Mouse (Mus musculus): Measurements from ENCODE around the gene Macf1. TPM values are rescaled to one million over a fixed set of nuclear protein-coding genes. Genes with fewer than 3 reads are reported as not detected.

The Macf1 gene
- polyA plus RNA-seq, 1 experiment: 22.3 TPM

DNA sequence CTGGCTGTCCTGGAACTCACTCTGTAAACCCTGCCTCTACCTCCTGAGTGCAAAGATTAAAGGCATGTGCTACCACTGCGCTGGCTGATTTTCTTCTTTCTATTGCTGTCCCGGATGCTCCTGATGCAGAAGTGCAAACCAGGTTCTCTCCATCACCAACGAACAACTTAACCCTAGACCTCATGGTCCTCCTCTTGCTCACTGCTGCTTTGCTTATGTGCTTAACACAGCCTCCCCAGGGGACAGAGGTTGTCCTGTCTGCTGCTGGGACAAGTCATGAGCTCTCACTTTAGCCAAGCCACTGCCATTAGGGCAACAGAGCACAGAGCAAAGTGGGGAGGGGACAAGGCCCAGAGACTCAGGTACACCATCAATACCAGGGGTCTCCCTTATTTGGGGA, 369.7 kb downstream of the Macf1 start:
- H3K36me3 ChIP-seq (ENCODE audit: control insufficient read depth, insufficient read depth, low read length): no peaks in the 10 kb centered on the region
- no peaks in the 10 kb centered on the region for H3K4me1 ChIP-seq (ENCODE audit: control insufficient read depth, insufficient read depth, insufficient read length, low read length)
- no peaks in the 10 kb centered on the region for H3K27me3 ChIP-seq (ENCODE audit: control insufficient read depth, insufficient read depth, low read length)
- no peak overlapping the region for H3K4me3 ChIP-seq (ENCODE audit: low read depth, low read length)
- TF ChIP-seq CTCF (IDR thresholded peaks at IDR 0.05; ENCODE audit: extremely low read depth, insufficient read length, insufficient replicate concordance, low read depth, low read length): no peak
- no peak for TF ChIP-seq POLR2A (IDR thresholded peaks at IDR 0.05; ENCODE audit: low read depth, low read length)
- WGBS: 79% methylated on average over 3 of the region's 3 CpGs
- no peak overlapping the region for H3K27ac ChIP-seq (ENCODE audit: insufficient read depth, low read depth, low read length)

DNA sequence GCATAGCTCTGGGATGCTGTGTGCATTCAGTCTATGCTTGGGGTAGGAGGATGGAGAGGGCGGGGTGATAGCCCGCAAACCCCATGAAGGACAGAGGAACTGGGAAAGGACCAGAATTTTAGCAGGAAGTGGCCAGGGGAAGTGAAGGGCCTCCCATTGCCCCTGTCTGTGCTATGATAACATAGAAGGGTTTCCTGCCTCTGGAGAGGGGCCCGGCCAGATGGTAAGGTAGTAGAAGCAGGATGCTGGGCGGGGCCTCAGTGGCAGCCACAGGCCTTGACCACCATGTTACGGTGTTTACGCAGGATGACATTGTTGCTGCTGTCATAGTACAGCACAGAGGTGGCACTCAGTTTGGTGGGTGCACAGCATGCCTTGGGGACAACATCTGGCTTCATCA, 371.1 kb downstream of the Macf1 start:
- WGBS: 81% methylated on average over 6 of the region's 6 CpGs
- Histone ChIP-seq H3K4me3 (ENCODE audit: low read depth, low read length) (no peak overlapping the region), H3K27me3 (ENCODE audit: control insufficient read depth, insufficient read depth, low read length) (no peaks in the 10 kb centered on the region), H3K36me3 (ENCODE audit: control insufficient read depth, insufficient read depth, low read length) (no peaks in the 10 kb centered on the region), H3K4me1 (ENCODE audit: control insufficient read depth, insufficient read depth, insufficient read length, low read length) (no peaks in the 10 kb centered on the region), H3K27ac (ENCODE audit: insufficient read depth, low read depth, low read length) (no peak overlapping the region)
- no peak for TF ChIP-seq CTCF (IDR thresholded peaks at IDR 0.05; ENCODE audit: extremely low read depth, insufficient read length, insufficient replicate concordance, low read depth, low read length)

DNA sequence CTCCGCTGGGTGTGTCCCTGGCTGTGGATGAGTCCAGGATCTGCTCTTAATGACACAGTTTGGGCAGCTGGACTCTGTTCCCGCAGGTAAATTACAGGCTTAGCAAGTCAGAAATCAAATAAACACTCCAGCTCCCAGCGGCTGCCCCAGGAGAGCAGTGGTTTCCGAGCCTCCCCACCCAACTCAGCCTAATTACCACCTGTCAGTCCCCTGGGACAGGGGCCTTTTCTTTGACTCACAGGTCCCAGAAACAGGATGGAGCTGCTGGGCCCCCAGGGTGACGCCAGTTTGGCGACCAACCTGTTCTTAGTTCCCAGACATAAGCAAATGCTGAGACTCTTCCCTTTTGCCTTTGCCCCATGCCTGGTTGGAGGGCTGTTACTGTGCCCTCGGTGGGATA, 372.3 kb downstream of the Macf1 start:
- Histone ChIP-seq H3K27me3 (ENCODE audit: control insufficient read depth, insufficient read depth, low read length) (no peaks in the 10 kb centered on the region), H3K36me3 (ENCODE audit: control insufficient read depth, insufficient read depth, low read length) (no peaks in the 10 kb centered on the region), H3K4me3 (ENCODE audit: low read depth, low read length) (no peak overlapping the region), H3K27ac (ENCODE audit: insufficient read depth, low read depth, low read length) (no peak overlapping the region), H3K4me1 (ENCODE audit: control insufficient read depth, insufficient read depth, insufficient read length, low read length) (no peaks in the 10 kb centered on the region)
- TF ChIP-seq CTCF (IDR thresholded peaks at IDR 0.05; ENCODE audit: extremely low read depth, insufficient read length, insufficient replicate concordance, low read depth, low read length): no peak
- no peak for TF ChIP-seq POLR2A (IDR thresholded peaks at IDR 0.05; ENCODE audit: low read depth, low read length)
- WGBS: 58% methylated on average over 7 of the region's 7 CpGs

DNA sequence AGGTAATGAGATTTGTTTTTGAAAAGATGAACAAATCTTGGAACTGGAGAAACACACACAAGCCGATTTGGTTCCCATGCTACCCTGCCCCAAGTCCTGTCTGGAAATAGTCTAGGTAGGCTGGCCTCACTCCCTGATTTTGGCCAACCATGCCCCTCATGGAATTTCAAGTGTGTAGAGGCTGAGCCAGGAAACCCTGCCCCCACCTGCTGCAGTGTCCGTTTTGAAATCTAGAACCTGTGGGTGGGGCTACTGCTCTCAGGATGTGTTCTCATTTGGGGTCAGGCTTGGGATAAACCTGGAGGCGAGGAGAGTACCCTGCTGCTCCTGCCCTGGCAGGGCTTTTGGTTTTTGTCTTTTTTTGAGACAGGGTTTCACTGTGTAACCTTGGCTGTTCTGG, 375.9 kb downstream of the Macf1 start:
- no peak overlapping the region for H3K4me3 ChIP-seq (ENCODE audit: low read depth, low read length)
- TF ChIP-seq POLR2A (IDR thresholded peaks at IDR 0.05; ENCODE audit: low read depth, low read length) (no peak), CTCF (IDR thresholded peaks at IDR 0.05; ENCODE audit: extremely low read depth, insufficient read length, insufficient replicate concordance, low read depth, low read length) (no peak)
- no peaks in the 10 kb centered on the region for H3K27me3 ChIP-seq (ENCODE audit: control insufficient read depth, insufficient read depth, low read length)
- H3K4me1 ChIP-seq (ENCODE audit: control insufficient read depth, insufficient read depth, insufficient read length, low read length): no peaks in the 10 kb centered on the region
- no peak overlapping the region for H3K27ac ChIP-seq (ENCODE audit: insufficient read depth, low read depth, low read length)
- no peaks in the 10 kb centered on the region for H3K36me3 ChIP-seq (ENCODE audit: control insufficient read depth, insufficient read depth, low read length)
- 54% methylated on average over 3 of the region's 3 CpGs for WGBS

DNA sequence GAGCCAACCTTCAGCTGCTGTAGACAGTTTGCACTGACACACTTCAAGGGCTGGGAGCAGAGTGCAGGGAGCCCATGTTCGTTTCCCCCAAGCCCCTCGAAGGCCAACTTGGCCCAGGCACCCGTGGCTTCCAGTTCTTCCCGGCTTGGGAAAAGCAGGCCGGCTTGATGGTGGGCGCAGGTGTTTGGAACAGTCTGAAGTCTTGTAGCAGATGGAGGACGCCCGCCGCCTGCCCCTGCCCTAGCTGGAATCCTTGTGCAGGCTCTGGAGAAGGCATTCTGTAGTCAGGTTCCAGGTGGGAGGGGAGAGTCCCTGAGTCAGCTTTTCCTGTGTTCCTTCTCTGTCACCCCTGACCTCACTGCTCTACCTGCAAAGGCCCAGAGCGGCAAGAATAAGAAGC, 377.2 kb downstream of the Macf1 start:
- Histone ChIP-seq H3K27ac (ENCODE audit: insufficient read depth, low read depth, low read length) (no peak overlapping the region), H3K4me1 (ENCODE audit: control insufficient read depth, insufficient read depth, insufficient read length, low read length) (no peaks in the 10 kb centered on the region), H3K4me3 (ENCODE audit: low read depth, low read length) (no peak overlapping the region), H3K36me3 (ENCODE audit: control insufficient read depth, insufficient read depth, low read length) (peaks cover 8% of the 10 kb centered on the region), H3K27me3 (ENCODE audit: control insufficient read depth, insufficient read depth, low read length) (no peaks in the 10 kb centered on the region)
- no peak for TF ChIP-seq CTCF (IDR thresholded peaks at IDR 0.05; ENCODE audit: extremely low read depth, insufficient read length, insufficient replicate concordance, low read depth, low read length)
- TF ChIP-seq POLR2A (IDR thresholded peaks at IDR 0.05; ENCODE audit: low read depth, low read length): no peak
- WGBS: 89% methylated on average over 10 of the region's 10 CpGs

DNA sequence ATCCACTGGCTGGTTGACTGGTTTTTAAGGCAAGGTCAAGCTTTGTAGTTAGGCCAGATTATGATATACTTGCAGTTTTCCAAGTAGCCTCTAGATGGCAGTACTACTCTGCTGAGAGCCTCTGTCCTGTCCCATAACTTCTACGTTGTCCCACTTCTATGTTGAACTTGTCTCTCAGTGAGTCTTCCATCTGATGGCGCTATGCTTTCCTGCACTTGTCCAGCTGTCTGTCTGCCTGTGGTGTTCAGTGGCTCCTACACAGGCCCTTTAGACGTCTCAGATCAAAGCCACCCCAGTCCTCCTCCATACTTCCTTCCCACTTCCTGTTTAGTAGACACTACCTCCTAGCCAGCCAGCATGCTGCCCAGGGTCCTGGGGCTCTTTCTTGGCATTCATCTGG, 378.4 kb downstream of the Macf1 start:
- Histone ChIP-seq H3K36me3 (ENCODE audit: control insufficient read depth, insufficient read depth, low read length) (peaks cover 10% of the 10 kb centered on the region), H3K27me3 (ENCODE audit: control insufficient read depth, insufficient read depth, low read length) (no peaks in the 10 kb centered on the region), H3K4me1 (ENCODE audit: control insufficient read depth, insufficient read depth, insufficient read length, low read length) (no peaks in the 10 kb centered on the region), H3K4me3 (ENCODE audit: low read depth, low read length) (no peak overlapping the region), H3K27ac (ENCODE audit: insufficient read depth, low read depth, low read length) (no peak overlapping the region)
- WGBS: 17% methylated on average over 3 of the region's 3 CpGs
- peak; percentile 48; the same call in 1 of the 2 replicates for TF ChIP-seq CTCF (IDR thresholded peaks at IDR 0.05; ENCODE audit: extremely low read depth, insufficient read length, insufficient replicate concordance, low read depth, low read length)
- no peak for TF ChIP-seq POLR2A (IDR thresholded peaks at IDR 0.05; ENCODE audit: low read depth, low read length)

Other genes with a start within 250 kb of the Macf1 start
- 7.1 and 16.5 TPM in 2 replicates for gene Ndufs5, start 33.8 kb upstream of the Macf1 start, polyA plus RNA-seq (2012; rRNA removed)
- gene Akirin1, start 66.0 kb upstream of the Macf1 start, polyA plus RNA-seq (2012; rRNA removed): 19.7 and 29.1 TPM in 2 replicates
- 3.3 and 6.2 TPM in 2 replicates for gene Rhbdl2, start 103.5 kb upstream of the Macf1 start, polyA plus RNA-seq (2012; rRNA removed)
- not detected in 2 replicates for gene 4933427I04Rik, start 175.3 kb upstream of the Macf1 start, polyA plus RNA-seq (2012; rRNA removed)
- gene Mycbp, start 220.5 kb upstream of the Macf1 start, polyA plus RNA-seq (2012; rRNA removed): 4.2 and 8.0 TPM in 2 replicates
- 12.8 and 28.6 TPM in 2 replicates for gene Rragc, start 233.1 kb upstream of the Macf1 start, polyA plus RNA-seq (2012; rRNA removed)
- gene 4930535I16Rik, start 233.7 kb upstream of the Macf1 start, polyA plus RNA-seq (2012; rRNA removed): 1.0 TPM in 1 of 2 replicates, not detected in the other